Mouse (Mus musculus): Measurements from ENCODE around the gene Usp34.
"Not testable (repeated sequence)": the region's sequence is repeated elsewhere in the genome, so short reads cannot be mapped to it uniquely, and the experiment has no call there.

Gene Usp34

GRCm38 (mm10) chr11:23306764-23307565 lies at the start of gene Usp34:
TSS of gene Usp34 (plus strand) at chr11:23306895.
- DNase-seq = peak; percentile 77

- DNase-seq = no peak
Observed at GRCm38 (mm10) chr11:23259073-23259472, 47.6 kb upstream of the Usp34 start.

- no peak for DNase-seq
Observed at GRCm38 (mm10) chr11:23259481-23259880, 47.2 kb upstream of the Usp34 start.

GRCm38 (mm10) chr11:23260186-23260585 lies 46.5 kb upstream of the Usp34 start:
- no peak for DNase-seq

- DNase-seq = peak; percentile 24
Observed at GRCm38 (mm10) chr11:23261490-23261889, 45.2 kb upstream of the Usp34 start.

- DNase-seq = no peak
Observed at GRCm38 (mm10) chr11:23264949-23265348, 41.7 kb upstream of the Usp34 start.

GRCm38 (mm10) chr11:23271770-23272724 lies 34.6 kb upstream of the Usp34 start:
- peak; percentile 70 for DNase-seq

GRCm38 (mm10) chr11:23275780-23276179 lies 30.9 kb upstream of the Usp34 start:
- DNase-seq = no peak

- no peak for DNase-seq
Observed at GRCm38 (mm10) chr11:23284469-23284868, 22.2 kb upstream of the Usp34 start.

GRCm38 (mm10) chr11:23288866-23289265 lies 17.8 kb upstream of the Usp34 start:
- DNase-seq = not testable (repeated sequence)

GRCm38 (mm10) chr11:23297379-23297778 lies 9.3 kb upstream of the Usp34 start:
- DNase-seq = no peak

GRCm38 (mm10) chr11:23298301-23298700 lies 8.4 kb upstream of the Usp34 start:
- peak; percentile 72 for DNase-seq

- no peak for DNase-seq
Observed at GRCm38 (mm10) chr11:23299910-23300309, 6.8 kb upstream of the Usp34 start.

- no peak for DNase-seq
Observed at GRCm38 (mm10) chr11:23303126-23303525, 3.6 kb upstream of the Usp34 start.

GRCm38 (mm10) chr11:23305101-23305672 lies 1.5 kb upstream of the Usp34 start:
- DNase-seq = not testable (repeated sequence)

- peak; percentile 97 for DNase-seq
Observed at GRCm38 (mm10) chr11:23305673-23306608, 754 bp upstream of the Usp34 start.

GRCm38 (mm10) chr11:23307566-23307920 lies 848 bp downstream of the Usp34 start:
- no peak for DNase-seq

GRCm38 (mm10) chr11:23313496-23313895 lies 6.8 kb downstream of the Usp34 start:
- DNase-seq = no peak

- no peak for DNase-seq
Observed at GRCm38 (mm10) chr11:23329413-23329812, 22.7 kb downstream of the Usp34 start.

- no peak for DNase-seq
Observed at GRCm38 (mm10) chr11:23332136-23332535, 25.4 kb downstream of the Usp34 start.

- no peak for DNase-seq
Observed at GRCm38 (mm10) chr11:23335160-23335559, 28.5 kb downstream of the Usp34 start.

- DNase-seq = not testable (repeated sequence)
Observed at GRCm38 (mm10) chr11:23357226-23357625, 50.5 kb downstream of the Usp34 start.

Measured in lung, postnatal 36 days (tissue).